Mouse (Mus musculus): ENCODE measurements at regions not wholly inside any gene's neighbourhood (a gene's known extent, or its start where the extent isn't known, plus 50 kb on each side); places are given as distances from the start of the nearest gene placed in this dataset.

GRCm38 (mm10) chr10:51233592-51233991 is 246.8 kb upstream of the Gm49339 start:
- Histone ChIP-seq H3K9ac (no peak overlapping the region), H3K27ac (no peak overlapping the region), H3K36me3 (replicated peaks) (no peaks in the 10 kb centered on the region), H3K4me1 (peaks cover 4% of the 10 kb centered on the region), H3K4me3 (no peak overlapping the region), H3K4me2 (no peak overlapping the region), H3K27me3 (replicated peaks) (no peaks in the 10 kb centered on the region), H3K9me3 (no peaks in the 10 kb centered on the region)
- WGBS: 87% methylated on average over 2 of the region's 2 CpGs
- ATAC-seq (replicated peaks): no peak

GRCm38 (mm10) chr10:51235586-51236575 is 244.5 kb upstream of the Gm49339 start:
- H3K36me3 ChIP-seq (replicated peaks): no peaks in the 10 kb centered on the region
- WGBS: 29% methylated on average over 10 of the region's 10 CpGs
- ATAC-seq (replicated peaks): peak; percentile 96
- H3K27ac ChIP-seq: peak overlapping the region; percentile 26; the same call in 1 of the 2 replicates
- H3K4me1 ChIP-seq: peaks cover 4% of the 10 kb centered on the region
- H3K4me2 ChIP-seq: no peak overlapping the region
- no peaks in the 10 kb centered on the region for H3K9me3 ChIP-seq
- H3K27me3 ChIP-seq (replicated peaks): no peaks in the 10 kb centered on the region
- H3K4me3 ChIP-seq: no peak overlapping the region
- H3K9ac ChIP-seq: no peak overlapping the region

- no peak for ATAC-seq (replicated peaks)
- H3K27me3 ChIP-seq (replicated peaks): no peaks in the 10 kb centered on the region
Observed at GRCm38 (mm10) chr10:51238103-51238502, 242.3 kb upstream of the Gm49339 start.

GRCm38 (mm10) chr10:51253439-51253838 is 227.0 kb upstream of the Gm49339 start:
- Histone ChIP-seq H3K9ac (no peak overlapping the region), H3K4me2 (no peak overlapping the region), H3K4me1 (no peaks in the 10 kb centered on the region), H3K27ac (no peak overlapping the region), H3K4me3 (no peak overlapping the region), H3K9me3 (no peaks in the 10 kb centered on the region), H3K36me3 (replicated peaks) (no peaks in the 10 kb centered on the region), H3K27me3 (replicated peaks) (0 out of 2 replicates have a peak, but pooled peaks cover 3% of the 10 kb centered on the region)
- ATAC-seq (replicated peaks): no peak
- WGBS: 96% methylated on average over 1 of the region's 1 CpGs

More at GRCm38 (mm10) chr10:51238103-51238502, 242.3 kb upstream of the Gm49339 start:
- H3K9me3 ChIP-seq: no peaks in the 10 kb centered on the region
- H3K9ac ChIP-seq: no peak overlapping the region
- H3K4me1 ChIP-seq: peaks cover 4% of the 10 kb centered on the region
- H3K27ac ChIP-seq: no peak overlapping the region
- no peaks in the 10 kb centered on the region for H3K36me3 ChIP-seq (replicated peaks)
- H3K4me2 ChIP-seq: no peak overlapping the region
- H3K4me3 ChIP-seq: no peak overlapping the region

- Histone ChIP-seq H3K9me3 (no peaks in the 10 kb centered on the region), H3K4me1 (no peaks in the 10 kb centered on the region), H3K36me3 (replicated peaks) (no peaks in the 10 kb centered on the region), H3K27me3 (replicated peaks) (peaks cover 11% of the 10 kb centered on the region; the same call in 1 of the 2 replicates), H3K4me2 (no peak overlapping the region), H3K27ac (no peak overlapping the region), H3K4me3 (no peak overlapping the region), H3K9ac (no peak overlapping the region)
- 7% methylated on average over 4 of the region's 4 CpGs for WGBS
- peak; percentile 75 for ATAC-seq (replicated peaks)
Observed at GRCm38 (mm10) chr10:51257587-51258049, 222.8 kb upstream of the Gm49339 start.

- no peak overlapping the region for H3K27ac ChIP-seq
- H3K4me1 ChIP-seq: no peaks in the 10 kb centered on the region
- 96% methylated on average over 1 of the region's 1 CpGs for WGBS
- H3K27me3 ChIP-seq (replicated peaks): no peaks in the 10 kb centered on the region
- no peak overlapping the region for H3K9ac ChIP-seq
- H3K9me3 ChIP-seq: no peaks in the 10 kb centered on the region
- no peak for ATAC-seq (replicated peaks)
- no peaks in the 10 kb centered on the region for H3K36me3 ChIP-seq (replicated peaks)
- no peak overlapping the region for H3K4me2 ChIP-seq
- H3K4me3 ChIP-seq: no peak overlapping the region
Observed at GRCm38 (mm10) chr10:51271364-51271763, 209.0 kb upstream of the Gm49339 start.

GRCm38 (mm10) chr10:51278195-51278594 is 202.2 kb upstream of the Gm49339 start:
- ATAC-seq (replicated peaks): no peak
- Histone ChIP-seq H3K27me3 (replicated peaks) (no peaks in the 10 kb centered on the region), H3K36me3 (replicated peaks) (no peaks in the 10 kb centered on the region), H3K4me1 (no peaks in the 10 kb centered on the region), H3K9me3 (no peaks in the 10 kb centered on the region), H3K4me2 (no peak overlapping the region), H3K9ac (no peak overlapping the region), H3K4me3 (no peak overlapping the region), H3K27ac (no peak overlapping the region)
- 49% methylated on average over 2 of the region's 2 CpGs for WGBS

- Histone ChIP-seq H3K4me2 (no peak overlapping the region), H3K9me3 (no peaks in the 10 kb centered on the region), H3K9ac (no peak overlapping the region), H3K4me3 (no peak overlapping the region), H3K4me1 (no peaks in the 10 kb centered on the region), H3K27me3 (replicated peaks) (no peaks in the 10 kb centered on the region), H3K36me3 (replicated peaks) (no peaks in the 10 kb centered on the region), H3K27ac (no peak overlapping the region)
- no peak for ATAC-seq (replicated peaks)
- WGBS: 86% methylated on average over 1 of the region's 1 CpGs
Observed at GRCm38 (mm10) chr10:51282451-51282850, 198.0 kb upstream of the Gm49339 start.

GRCm38 (mm10) chr10:51284538-51284937 is 195.9 kb upstream of the Gm49339 start:
- no peaks in the 10 kb centered on the region for H3K36me3 ChIP-seq (replicated peaks)
- no peaks in the 10 kb centered on the region for H3K9me3 ChIP-seq
- H3K4me3 ChIP-seq: no peak overlapping the region
- H3K27ac ChIP-seq: no peak overlapping the region
- no peaks in the 10 kb centered on the region for H3K4me1 ChIP-seq
- no peak overlapping the region for H3K9ac ChIP-seq
- H3K27me3 ChIP-seq (replicated peaks): no peaks in the 10 kb centered on the region
- no peak overlapping the region for H3K4me2 ChIP-seq
- no peak for ATAC-seq (replicated peaks)

- no peaks in the 10 kb centered on the region for H3K9me3 ChIP-seq
- no peak overlapping the region for H3K27ac ChIP-seq
- H3K36me3 ChIP-seq (replicated peaks): no peaks in the 10 kb centered on the region
- no peak overlapping the region for H3K4me2 ChIP-seq
- no peak for ATAC-seq (replicated peaks)
- no peak overlapping the region for H3K9ac ChIP-seq
- H3K4me3 ChIP-seq: no peak overlapping the region
- peaks cover 6% of the 10 kb centered on the region; the same call in 1 of the 2 replicates for H3K27me3 ChIP-seq (replicated peaks)
- H3K4me1 ChIP-seq: no peaks in the 10 kb centered on the region
- WGBS: 42% methylated on average over 4 of the region's 4 CpGs
Observed at GRCm38 (mm10) chr10:51287852-51288251, 192.6 kb upstream of the Gm49339 start.

- Histone ChIP-seq H3K36me3 (replicated peaks) (no peaks in the 10 kb centered on the region), H3K4me3 (no peak overlapping the region), H3K4me1 (no peaks in the 10 kb centered on the region), H3K27me3 (replicated peaks) (peaks cover 6% of the 10 kb centered on the region; the same call in 1 of the 2 replicates), H3K4me2 (no peak overlapping the region), H3K27ac (no peak overlapping the region), H3K9me3 (no peaks in the 10 kb centered on the region), H3K9ac (no peak overlapping the region)
- peak; percentile 99 for ATAC-seq (replicated peaks)
- WGBS: 27% methylated on average over 5 of the region's 5 CpGs
Observed at GRCm38 (mm10) chr10:51291412-51292207, 188.8 kb upstream of the Gm49339 start.

- no peaks in the 10 kb centered on the region for H3K27me3 ChIP-seq (replicated peaks)
- H3K27ac ChIP-seq: no peak overlapping the region
- H3K4me1 ChIP-seq: no peaks in the 10 kb centered on the region
- H3K36me3 ChIP-seq (replicated peaks): no peaks in the 10 kb centered on the region
- no peak for ATAC-seq (replicated peaks)
- no peaks in the 10 kb centered on the region for H3K9me3 ChIP-seq
- H3K9ac ChIP-seq: no peak overlapping the region
- H3K4me2 ChIP-seq: no peak overlapping the region
- no peak overlapping the region for H3K4me3 ChIP-seq
Observed at GRCm38 (mm10) chr10:51312814-51313213, 167.6 kb upstream of the Gm49339 start.
